Mouse (Mus musculus): Measurements from ENCODE around the gene Rps15. TPM values are rescaled to one million over a fixed set of nuclear protein-coding genes. Genes with fewer than 3 reads are reported as not detected.

The Rps15 gene
- polyA plus RNA-seq, 1 experiment from 2014 or later, result 643 TPM

GRCm38 (mm10) chr10:80323261-80324119 lies 31.2 kb downstream of the Rps15 start:
- Histone ChIP-seq H3K4me1 (peaks cover 35% of the 10 kb centered on the region), H3K9ac (peak overlapping the region; percentile 62), H3K9me3 (no peaks in the 10 kb centered on the region), H3K4me3 (peak overlapping the region; percentile 42), H3K27me3 (replicated peaks) (peaks cover 13% of the 10 kb centered on the region), H3K27ac (no peak overlapping the region), H3K4me2 (replicated peaks) (peak overlapping the region; percentile 96), H3K36me3 (peaks cover 6% of the 10 kb centered on the region)
- 2% methylated on average over 46 of the region's 46 CpGs for WGBS
- ATAC-seq (ENCODE audit: low FRiP score, low read depth), result peak; percentile 11; the same call in 1 of the 2 replicates

- Histone ChIP-seq H3K4me3 (no peak overlapping the region), H3K9ac (no peak overlapping the region), H3K27ac (no peak overlapping the region), H3K4me1 (peaks cover 32% of the 10 kb centered on the region), H3K27me3 (replicated peaks) (peaks cover 13% of the 10 kb centered on the region), H3K36me3 (no peaks in the 10 kb centered on the region), H3K4me2 (replicated peaks) (peak overlapping the region; percentile 96), H3K9me3 (no peaks in the 10 kb centered on the region)
- 82% methylated on average over 17 of the region's 17 CpGs for WGBS
- ATAC-seq (ENCODE audit: low FRiP score, low read depth), result no peak
These were observed 32.1 kb downstream of the Rps15 start for GRCm38 (mm10) chr10:80324120-80325037.

- Histone ChIP-seq H3K4me3 (no peak overlapping the region), H3K27ac (no peak overlapping the region), H3K4me1 (peaks cover 28% of the 10 kb centered on the region), H3K36me3 (no peaks in the 10 kb centered on the region), H3K9me3 (no peaks in the 10 kb centered on the region), H3K4me2 (replicated peaks) (no peak overlapping the region), H3K9ac (no peak overlapping the region), H3K27me3 (replicated peaks) (peaks cover 13% of the 10 kb centered on the region)
- 82% methylated on average over 21 of the region's 21 CpGs for WGBS
- ATAC-seq (ENCODE audit: low FRiP score, low read depth), result no peak
These were observed 32.8 kb downstream of the Rps15 start for GRCm38 (mm10) chr10:80325045-80325444.

DNA sequence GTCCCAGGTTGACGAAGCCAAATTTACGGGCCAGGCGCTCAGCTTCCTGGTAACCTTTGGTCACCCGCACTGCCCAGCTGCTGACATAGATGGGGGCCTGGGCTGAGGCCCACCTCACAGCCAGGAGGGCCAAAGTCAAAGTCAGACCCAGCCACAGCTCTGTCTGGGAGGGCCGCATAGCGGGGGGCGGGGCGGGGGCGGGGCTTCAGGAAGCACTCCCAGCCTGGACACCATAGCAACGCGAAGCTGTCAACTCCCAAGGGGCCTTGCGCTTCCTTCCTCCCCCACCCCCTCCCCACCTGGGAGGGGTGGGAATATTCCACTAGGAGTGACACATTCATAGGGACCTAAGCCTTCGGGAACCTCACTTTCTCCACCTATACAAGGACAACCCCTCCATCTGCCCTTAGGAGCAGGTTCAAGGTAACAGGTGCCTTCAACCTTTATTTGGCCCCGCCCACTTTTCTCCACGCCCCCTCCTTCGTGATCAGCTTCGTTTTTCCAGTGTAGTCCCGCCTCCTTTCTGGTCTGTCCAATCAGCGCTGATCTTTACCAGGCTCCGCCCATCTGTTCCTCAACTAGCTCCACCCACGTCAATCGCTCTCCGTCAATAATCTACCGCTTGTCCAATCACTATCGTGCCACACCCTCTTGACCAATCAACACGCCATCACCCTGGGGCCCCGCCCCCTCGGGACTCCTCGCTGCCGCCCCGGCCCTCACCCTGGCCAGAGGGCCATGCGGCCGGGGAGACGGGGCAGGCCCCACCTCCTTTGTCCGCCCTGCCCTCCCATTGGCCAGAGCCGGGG lies 37.2 kb downstream of the Rps15 start, which contains the start of the genes Pcsk4 and Reep6:
Pcsk4 (minus strand) TSS at position 226 of the 809 bp plus-strand sequence.
Reep6 (plus strand) TSS at position 681 of the 809 bp plus-strand sequence.
- Histone ChIP-seq H3K27me3 (replicated peaks) (peaks cover 16% of the 10 kb centered on the region), H3K36me3 (no peaks in the 10 kb centered on the region), H3K9ac (peak within 1 kb of the TSS; percentile 53), H3K4me3 (peak within 1 kb of the TSS; percentile 38), H3K9me3 (no peaks in the 10 kb centered on the region), H3K4me2 (replicated peaks) (peak within 1 kb of the TSS; percentile 79), H3K4me1 (peaks cover 19% of the 10 kb centered on the region), H3K27ac (no peak within 1 kb of the TSS)
- WGBS, result 6% methylated on average over 36 of the region's 36 CpGs
- ATAC-seq (ENCODE audit: low FRiP score, low read depth), result peak; percentile 92

- H3K4me3 ChIP-seq, result peak overlapping the region; percentile 38
- peaks cover 17% of the 10 kb centered on the region for H3K4me1 ChIP-seq
- H3K9ac ChIP-seq, result peak overlapping the region; percentile 53
- H3K9me3 ChIP-seq, result no peaks in the 10 kb centered on the region
- no peaks in the 10 kb centered on the region for H3K36me3 ChIP-seq
- H3K4me2 ChIP-seq (replicated peaks), result peak overlapping the region; percentile 79
- no peak overlapping the region for H3K27ac ChIP-seq
- WGBS, result 1% methylated on average over 41 of the region's 41 CpGs
- peaks cover 21% of the 10 kb centered on the region for H3K27me3 ChIP-seq (replicated peaks)
- ATAC-seq (ENCODE audit: low FRiP score, low read depth), result no peak
These were observed 37.8 kb downstream of the Rps15 start for GRCm38 (mm10) chr10:80330084-80330483.

GRCm38 (mm10) chr10:80330888-80331287 lies 38.6 kb downstream of the Rps15 start:
- no peak overlapping the region for H3K4me3 ChIP-seq
- H3K9me3 ChIP-seq, result no peaks in the 10 kb centered on the region
- no peak overlapping the region for H3K9ac ChIP-seq
- H3K4me2 ChIP-seq (replicated peaks), result peak overlapping the region; percentile 79
- no peaks in the 10 kb centered on the region for H3K36me3 ChIP-seq
- H3K4me1 ChIP-seq, result peaks cover 15% of the 10 kb centered on the region
- ATAC-seq (ENCODE audit: low FRiP score, low read depth), result no peak
- peaks cover 23% of the 10 kb centered on the region; the same call in 1 of the 2 replicates for H3K27me3 ChIP-seq (replicated peaks)
- no peak overlapping the region for H3K27ac ChIP-seq
- WGBS, result 75% methylated on average over 2 of the region's 2 CpGs

- Histone ChIP-seq H3K4me3 (no peak overlapping the region), H3K4me1 (peaks cover 15% of the 10 kb centered on the region), H3K36me3 (no peaks in the 10 kb centered on the region), H3K9me3 (no peaks in the 10 kb centered on the region), H3K4me2 (replicated peaks) (no peak overlapping the region), H3K27me3 (replicated peaks) (peaks cover 23% of the 10 kb centered on the region; the same call in 1 of the 2 replicates), H3K9ac (no peak overlapping the region), H3K27ac (no peak overlapping the region)
- no peak for ATAC-seq (ENCODE audit: low FRiP score, low read depth)
- WGBS, result 72% methylated on average over 10 of the region's 10 CpGs
These were observed 39.6 kb downstream of the Rps15 start for GRCm38 (mm10) chr10:80331636-80332524.

DNA sequence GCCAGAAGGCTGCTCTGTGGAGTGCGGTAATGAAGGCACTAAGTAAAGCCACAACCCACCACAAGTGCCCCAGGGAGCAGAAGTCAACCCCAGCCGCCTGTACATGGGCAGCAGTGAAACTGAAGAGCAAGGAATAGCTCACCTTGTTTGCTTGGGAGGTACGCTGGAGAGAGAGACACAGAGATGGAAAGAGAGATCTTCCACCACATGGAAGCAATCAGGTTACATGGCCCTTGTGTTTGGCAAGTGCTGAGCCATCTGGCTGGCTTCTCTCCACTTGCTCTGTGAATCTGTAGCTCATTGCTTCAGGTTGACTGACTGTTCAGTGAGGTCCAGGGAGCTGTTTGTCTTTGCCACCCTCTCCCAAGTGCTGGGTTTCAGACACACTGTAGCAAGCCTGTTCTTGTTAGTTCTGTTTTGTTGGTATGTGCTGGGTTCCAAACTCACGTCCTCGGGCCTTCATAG lies 40.3 kb downstream of the Rps15 start:
- WGBS, result 77% methylated on average over 5 of the region's 5 CpGs
- Histone ChIP-seq H3K27me3 (replicated peaks) (0 out of 2 replicates have a peak, but pooled peaks cover 23% of the 10 kb centered on the region), H3K4me2 (replicated peaks) (no peak overlapping the region), H3K4me3 (no peak overlapping the region), H3K36me3 (no peaks in the 10 kb centered on the region), H3K9ac (no peak overlapping the region), H3K27ac (no peak overlapping the region), H3K4me1 (peaks cover 15% of the 10 kb centered on the region), H3K9me3 (no peaks in the 10 kb centered on the region)
- ATAC-seq (ENCODE audit: low FRiP score, low read depth), result no peak

GRCm38 (mm10) chr10:80336263-80336662 lies 44.0 kb downstream of the Rps15 start:
- Histone ChIP-seq H3K36me3 (no peaks in the 10 kb centered on the region), H3K27me3 (replicated peaks) (peaks cover 32% of the 10 kb centered on the region), H3K4me3 (no peak overlapping the region), H3K9ac (no peak overlapping the region), H3K9me3 (no peaks in the 10 kb centered on the region), H3K27ac (no peak overlapping the region), H3K4me1 (peaks cover 7% of the 10 kb centered on the region; the same call in 1 of the 2 replicates), H3K4me2 (replicated peaks) (no peak overlapping the region)
- ATAC-seq (ENCODE audit: low FRiP score, low read depth), result no peak
- WGBS, result 87% methylated on average over 12 of the region's 12 CpGs

- Histone ChIP-seq H3K27me3 (replicated peaks) (peaks cover 61% of the 10 kb centered on the region), H3K9ac (no peak overlapping the region), H3K4me1 (peaks cover 35% of the 10 kb centered on the region), H3K36me3 (no peaks in the 10 kb centered on the region), H3K27ac (no peak overlapping the region), H3K4me3 (no peak overlapping the region), H3K4me2 (replicated peaks) (peak overlapping the region; percentile 36), H3K9me3 (no peaks in the 10 kb centered on the region)
- no peak for ATAC-seq (ENCODE audit: low FRiP score, low read depth)
- 23% methylated on average over 19 of the region's 19 CpGs for WGBS
These were observed 47.9 kb downstream of the Rps15 start for GRCm38 (mm10) chr10:80339941-80340750.
